Mouse (Mus musculus) intestine, embryonic 16.5 days (tissue): ENCODE data around the gene Foxn3. TPM values are rescaled to one million over a fixed set of nuclear protein-coding genes. Genes with fewer than 3 reads are reported as not detected.
A peak's percentile ranks its signal among the peaks of the same experiment; 100 is the strongest.

Experiments used
- ATAC-seq: fragments of 200-750 bp; cut with Nextera tagmentation; 2 replicates; pipeline ENCODE4 v1.8.0; 2017; ENCODE audit warnings: moderate TSS enrichment, moderate library complexity
- H3K27ac ChIP-seq: fragments of 300-500 bp; sonication (generic); 2 replicates; pipeline ENCODE4 v1.5.1; 2014; ENCODE audit warnings: mild to moderate bottlenecking, low read length
- H3K27me3 ChIP-seq: fragments of 300-500 bp; sonication (generic); replicated peaks from 2 replicates; pipeline ENCODE4 v1.6.1; 2014; ENCODE audit warnings: low read length, control low read depth, mixed read lengths; ENCODE audit not compliant: control insufficient read depth, insufficient read depth
- H3K36me3 ChIP-seq: fragments of 300-500 bp; sonication (generic); 2 replicates; pipeline ENCODE4 v1.6.1; 2014; ENCODE audit warnings: low read length, control low read depth; ENCODE audit not compliant: control insufficient read depth, insufficient read depth
- H3K4me1 ChIP-seq: fragments of 300-500 bp; sonication (generic); 2 replicates; pipeline ENCODE4 v1.6.1; 2014; ENCODE audit warnings: low read length, control low read depth, mixed read lengths; ENCODE audit not compliant: control insufficient read depth, insufficient read depth
- H3K4me2 ChIP-seq: fragments of 300-500 bp; sonication (generic); 2 replicates; pipeline ENCODE4 v1.6.1; 2014; ENCODE audit warnings: low read depth, low read length, control low read depth
- H3K4me3 ChIP-seq: fragments of 300-500 bp; sonication (generic); 2 replicates; pipeline ENCODE4 v1.5.1; 2014; ENCODE audit warnings: mild to moderate bottlenecking, low read length
- H3K9ac ChIP-seq: fragments of 300-500 bp; sonication (generic); 2 replicates; pipeline ENCODE4 v1.6.1; 2014; ENCODE audit warnings: low read depth, low read length
- H3K9me3 ChIP-seq: fragments of 300-500 bp; sonication (generic); 2 replicates; pipeline ENCODE4 v1.6.1; 2016; ENCODE audit warnings: low read length, control low read depth; ENCODE audit not compliant: control insufficient read depth
- WGBS: fragments of 180-500 bp; shearing (Covaris S2); extraction: QIAGEN DNeasy Blood & Tissue Kit; methylation state at CpG from one replicate; pipeline ENCODE4 v1.1.7; 2014; 5-methylcytosine and 5-hydroxymethylcytosine counted together
- polyA plus RNA-seq: library from polyadenylated mRNA; unstranded; fragments of >200 nt; fragmentation: Nextera tagmentation; extraction: Ambion mirVana; gene quantifications from 2 replicates; pipeline ENCODE4 v1.2.1, GENCODE M21; 2015

The Foxn3 gene
- polyA plus RNA-seq, 1 experiment from 2014 or later = 43.0 TPM

DNA sequence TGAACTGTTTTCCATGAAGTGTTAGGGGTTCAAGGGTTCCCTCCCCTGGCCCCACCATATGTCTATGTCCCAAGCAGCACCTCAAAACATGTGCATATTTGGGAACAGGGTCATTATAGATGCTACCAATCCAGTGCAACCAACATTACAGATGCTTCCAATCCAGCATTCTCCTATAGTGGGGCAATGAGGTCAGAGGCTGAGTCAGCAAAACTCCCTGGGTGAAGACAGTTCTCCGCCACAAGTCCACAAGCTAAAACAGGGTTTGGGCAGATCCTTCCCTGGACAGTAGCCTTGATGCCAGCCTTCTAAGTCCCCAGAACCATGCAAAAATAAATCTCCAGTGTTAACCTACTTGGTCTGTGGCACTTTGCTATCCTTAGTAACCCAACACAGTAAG is 320.1 kb downstream of the Foxn3 start:
- H3K27me3 ChIP-seq = no peaks in the 10 kb centered on the region
- no peaks in the 10 kb centered on the region for H3K9me3 ChIP-seq
- H3K4me2 ChIP-seq = no peak overlapping the region
- 92% methylated on average over 1 of the region's 1 CpGs for WGBS
- no peak for ATAC-seq
- H3K36me3 ChIP-seq = no peaks in the 10 kb centered on the region
- H3K9ac ChIP-seq = no peak overlapping the region
- peaks cover 5% of the 10 kb centered on the region; the same call in 1 of the 2 replicates for H3K4me1 ChIP-seq
- no peak overlapping the region for H3K4me3 ChIP-seq
- no peak overlapping the region for H3K27ac ChIP-seq

DNA sequence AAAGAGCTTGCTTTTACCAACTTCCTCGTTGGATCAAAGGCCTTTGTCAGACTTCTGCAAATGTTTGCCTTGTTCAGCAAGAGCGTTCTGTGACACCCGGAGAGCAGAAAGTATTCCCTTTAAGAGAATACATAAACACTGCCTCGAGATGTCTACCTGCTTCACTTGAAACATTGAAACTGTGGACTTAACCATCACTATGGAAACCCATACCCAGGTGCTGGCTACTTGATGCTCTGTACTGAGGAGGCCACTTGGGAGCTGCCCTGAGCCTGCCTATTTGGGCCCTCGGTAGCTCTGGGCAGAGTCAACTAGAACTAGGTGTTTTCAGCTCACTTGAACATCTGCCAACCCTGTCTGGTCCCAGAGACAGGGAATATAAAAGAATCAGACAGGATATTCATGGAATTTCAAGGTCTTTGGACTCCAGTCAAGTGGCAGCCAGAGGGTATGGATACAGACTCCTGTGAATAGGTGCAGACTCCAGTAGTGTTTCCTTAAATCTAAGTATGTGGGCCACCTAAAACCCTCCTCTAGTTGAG is 323.1 kb downstream of the Foxn3 start:
- Histone ChIP-seq H3K4me1 (peaks cover 5% of the 10 kb centered on the region; the same call in 1 of the 2 replicates), H3K27ac (no peak overlapping the region), H3K9me3 (no peaks in the 10 kb centered on the region), H3K9ac (no peak overlapping the region), H3K36me3 (no peaks in the 10 kb centered on the region), H3K4me3 (no peak overlapping the region), H3K27me3 (no peaks in the 10 kb centered on the region), H3K4me2 (no peak overlapping the region)
- WGBS = 26% methylated on average over 5 of the region's 5 CpGs
- ATAC-seq = peak; percentile 49

DNA sequence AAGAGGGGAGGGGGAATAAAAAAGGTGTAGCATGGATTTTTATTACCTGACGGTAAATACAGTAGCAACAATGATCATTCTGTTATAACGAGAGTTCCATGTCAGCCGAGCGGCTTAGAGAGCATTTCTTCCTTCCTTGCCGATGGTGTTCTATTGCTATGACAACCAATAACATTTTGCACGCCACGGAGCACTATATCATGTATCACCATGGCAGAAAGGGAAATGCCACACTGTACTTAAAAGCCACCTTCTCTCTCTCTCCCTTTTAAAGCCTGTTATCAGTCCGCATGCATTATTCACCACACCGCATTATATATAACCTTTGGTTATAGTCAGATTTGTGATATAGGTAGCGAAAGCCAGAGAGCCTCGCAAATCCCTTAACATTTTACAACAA is 323.6 kb downstream of the Foxn3 start:
- H3K27ac ChIP-seq = no peak overlapping the region
- no peaks in the 10 kb centered on the region for H3K9me3 ChIP-seq
- no peak overlapping the region for H3K4me3 ChIP-seq
- H3K4me1 ChIP-seq = peaks cover 5% of the 10 kb centered on the region; the same call in 1 of the 2 replicates
- H3K36me3 ChIP-seq = no peaks in the 10 kb centered on the region
- no peaks in the 10 kb centered on the region for H3K27me3 ChIP-seq
- no peak overlapping the region for H3K9ac ChIP-seq
- H3K4me2 ChIP-seq = no peak overlapping the region
- ATAC-seq = peak; percentile 54
- 57% methylated on average over 11 of the region's 11 CpGs for WGBS

DNA sequence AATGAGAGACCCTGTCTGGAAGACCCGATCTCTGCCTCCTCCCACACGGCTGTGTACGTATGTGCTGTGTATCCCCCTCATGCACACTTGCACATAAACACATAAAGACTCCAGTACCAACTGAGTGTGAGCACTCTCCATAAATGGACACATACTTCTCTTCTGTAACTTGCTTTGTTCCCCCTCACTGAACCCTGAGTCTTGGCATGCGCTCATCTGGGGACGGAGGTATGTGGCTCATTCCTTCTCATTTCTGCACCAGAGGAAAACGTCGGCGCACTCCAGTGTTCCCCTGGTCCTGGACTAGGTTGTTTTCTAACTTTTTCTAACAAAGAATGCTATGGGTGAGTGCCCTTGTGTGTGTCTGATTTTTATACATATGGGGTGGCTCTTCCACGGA is 325.9 kb downstream of the Foxn3 start:
- 90% methylated on average over 9 of the region's 9 CpGs for WGBS
- Histone ChIP-seq H3K4me1 (peaks cover 8% of the 10 kb centered on the region; the same call in 1 of the 2 replicates), H3K36me3 (no peaks in the 10 kb centered on the region), H3K9me3 (no peaks in the 10 kb centered on the region), H3K27me3 (no peaks in the 10 kb centered on the region), H3K4me2 (no peak overlapping the region), H3K9ac (no peak overlapping the region), H3K27ac (no peak overlapping the region), H3K4me3 (no peak overlapping the region)
- no peak for ATAC-seq

DNA sequence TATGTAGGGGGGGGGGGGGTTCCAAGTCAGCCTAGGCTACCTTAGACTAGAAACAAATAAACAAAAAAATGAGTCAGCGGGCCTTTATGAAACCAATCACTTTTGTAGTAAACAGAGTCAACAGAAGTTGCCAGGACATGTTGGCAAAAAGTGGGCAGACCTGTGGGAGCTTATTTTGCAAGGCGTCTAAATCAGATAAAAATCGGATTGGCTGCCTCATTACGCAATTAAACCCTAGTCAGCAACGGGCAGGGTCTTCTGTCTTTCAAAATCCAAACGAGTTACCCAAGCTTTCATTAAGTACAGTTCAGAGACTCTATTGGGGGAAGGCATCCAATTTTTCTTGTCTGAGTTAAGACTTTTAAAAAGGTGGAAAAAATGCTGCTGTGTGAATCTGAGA is 329.0 kb downstream of the Foxn3 start:
- ATAC-seq = no peak
- Histone ChIP-seq H3K4me3 (no peak overlapping the region), H3K4me1 (peaks cover 3% of the 10 kb centered on the region; the same call in 1 of the 2 replicates), H3K27me3 (no peaks in the 10 kb centered on the region), H3K27ac (no peak overlapping the region), H3K9me3 (no peaks in the 10 kb centered on the region), H3K4me2 (no peak overlapping the region), H3K36me3 (no peaks in the 10 kb centered on the region), H3K9ac (no peak overlapping the region)
- WGBS = 60% methylated on average over 6 of the region's 6 CpGs

DNA sequence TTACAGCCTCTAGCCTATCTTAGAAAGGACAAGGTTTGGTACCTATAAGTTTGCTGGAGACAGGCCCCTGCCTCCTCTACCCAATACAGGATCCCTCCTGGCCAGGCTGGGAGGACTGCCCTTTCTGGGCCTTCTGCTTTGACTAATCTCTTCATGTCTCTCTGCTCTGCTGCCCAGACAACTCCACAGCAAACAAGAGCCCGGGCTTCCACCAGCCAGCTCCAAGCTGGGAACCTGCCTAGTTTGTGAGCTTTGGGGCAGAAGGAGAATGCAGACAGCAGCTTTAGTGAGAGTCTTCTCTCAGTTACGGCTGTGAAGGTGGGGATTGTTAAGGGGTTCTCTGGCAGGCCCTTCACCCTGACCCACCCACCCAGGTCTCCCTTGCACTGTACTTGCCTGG is 330.0 kb downstream of the Foxn3 start:
- no peak overlapping the region for H3K27ac ChIP-seq
- no peak overlapping the region for H3K9ac ChIP-seq
- H3K4me3 ChIP-seq = no peak overlapping the region
- no peaks in the 10 kb centered on the region for H3K9me3 ChIP-seq
- H3K4me1 ChIP-seq = peaks cover 3% of the 10 kb centered on the region; the same call in 1 of the 2 replicates
- no peaks in the 10 kb centered on the region for H3K36me3 ChIP-seq
- WGBS = 55% methylated on average over 2 of the region's 2 CpGs
- ATAC-seq = no peak
- H3K4me2 ChIP-seq = no peak overlapping the region
- no peaks in the 10 kb centered on the region for H3K27me3 ChIP-seq

DNA sequence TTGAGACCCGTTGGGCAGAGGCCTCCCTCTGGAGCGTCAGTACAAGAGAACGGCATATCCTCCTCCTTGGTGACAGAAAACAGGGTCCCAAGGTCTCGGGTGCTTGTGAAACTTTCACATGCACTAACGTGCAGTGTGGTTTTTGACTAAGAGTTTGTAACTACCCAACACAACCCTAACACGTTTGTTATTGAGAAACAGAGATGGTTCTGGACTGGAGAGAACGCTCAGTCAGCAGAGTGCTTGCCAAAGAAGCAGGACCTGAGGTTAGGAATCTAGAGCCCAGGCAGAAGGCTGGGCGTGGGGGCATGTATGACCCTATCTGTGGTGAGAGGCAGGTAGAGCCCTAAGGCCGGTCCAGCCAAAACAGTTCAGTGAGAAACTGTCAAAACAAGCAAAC is 330.9 kb downstream of the Foxn3 start:
- Histone ChIP-seq H3K4me1 (peaks cover 3% of the 10 kb centered on the region; the same call in 1 of the 2 replicates), H3K9me3 (no peaks in the 10 kb centered on the region), H3K27me3 (no peaks in the 10 kb centered on the region), H3K9ac (no peak overlapping the region), H3K4me2 (no peak overlapping the region), H3K4me3 (no peak overlapping the region), H3K27ac (no peak overlapping the region), H3K36me3 (no peaks in the 10 kb centered on the region)
- no peak for ATAC-seq
- WGBS = 73% methylated on average over 9 of the region's 9 CpGs

DNA sequence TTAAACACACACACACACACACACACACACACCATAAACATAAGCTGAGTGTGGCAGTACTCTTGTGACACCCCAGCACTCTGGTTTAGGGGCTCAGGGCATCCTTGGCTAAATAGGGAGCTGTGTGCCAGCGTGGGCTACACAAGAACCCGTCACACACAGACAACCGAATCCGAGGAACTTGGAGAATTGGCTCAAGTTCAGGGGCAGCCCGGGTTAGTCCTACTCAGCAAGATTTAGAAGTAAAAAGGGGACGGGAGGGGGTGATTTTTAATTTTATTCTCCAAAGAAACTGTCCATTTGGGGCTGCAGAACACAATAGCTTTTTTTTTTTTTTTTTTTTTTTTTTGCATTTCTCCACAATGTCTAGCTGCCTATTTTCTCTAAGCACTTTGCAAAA is 332.1 kb downstream of the Foxn3 start:
- no peak overlapping the region for H3K9ac ChIP-seq
- H3K4me3 ChIP-seq = no peak overlapping the region
- ATAC-seq = no peak
- no peak overlapping the region for H3K4me2 ChIP-seq
- WGBS = 69% methylated on average over 6 of the region's 6 CpGs
- H3K27me3 ChIP-seq = no peaks in the 10 kb centered on the region
- H3K27ac ChIP-seq = no peak overlapping the region
- H3K9me3 ChIP-seq = no peaks in the 10 kb centered on the region
- H3K4me1 ChIP-seq = peaks cover 3% of the 10 kb centered on the region; the same call in 1 of the 2 replicates
- H3K36me3 ChIP-seq = no peaks in the 10 kb centered on the region

DNA sequence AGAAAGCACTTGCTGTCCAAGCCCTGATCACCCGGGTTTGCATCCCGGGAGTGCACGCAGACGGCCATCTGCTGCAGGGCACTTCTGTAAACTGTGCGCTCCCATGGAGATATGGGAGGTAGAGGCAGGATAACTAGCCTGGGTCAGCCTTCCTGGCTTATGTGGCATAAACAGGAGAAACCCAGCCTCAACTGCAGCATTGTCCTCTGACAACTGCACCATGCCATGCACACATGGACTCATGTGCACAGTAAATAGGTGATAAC is 332.7 kb downstream of the Foxn3 start:
- Histone ChIP-seq H3K36me3 (no peaks in the 10 kb centered on the region), H3K9me3 (no peaks in the 10 kb centered on the region), H3K4me1 (peaks cover 3% of the 10 kb centered on the region; the same call in 1 of the 2 replicates), H3K4me2 (no peak overlapping the region), H3K27ac (no peak overlapping the region), H3K9ac (no peak overlapping the region), H3K27me3 (no peaks in the 10 kb centered on the region), H3K4me3 (no peak overlapping the region)
- ATAC-seq = no peak
- 62% methylated on average over 5 of the region's 5 CpGs for WGBS
